Mouse (Mus musculus) kidney, postnatal 4 days (tissue): ENCODE data around the gene Gm3336.

ENCODE experiments used
- DNase-seq, 2 experiments: peaks; one replicate each; pipeline ENCODE4 v3.0.0; 2021; ENCODE audit warnings: mixed read lengths in 2 of 2

Gm3336 gene

DNA sequence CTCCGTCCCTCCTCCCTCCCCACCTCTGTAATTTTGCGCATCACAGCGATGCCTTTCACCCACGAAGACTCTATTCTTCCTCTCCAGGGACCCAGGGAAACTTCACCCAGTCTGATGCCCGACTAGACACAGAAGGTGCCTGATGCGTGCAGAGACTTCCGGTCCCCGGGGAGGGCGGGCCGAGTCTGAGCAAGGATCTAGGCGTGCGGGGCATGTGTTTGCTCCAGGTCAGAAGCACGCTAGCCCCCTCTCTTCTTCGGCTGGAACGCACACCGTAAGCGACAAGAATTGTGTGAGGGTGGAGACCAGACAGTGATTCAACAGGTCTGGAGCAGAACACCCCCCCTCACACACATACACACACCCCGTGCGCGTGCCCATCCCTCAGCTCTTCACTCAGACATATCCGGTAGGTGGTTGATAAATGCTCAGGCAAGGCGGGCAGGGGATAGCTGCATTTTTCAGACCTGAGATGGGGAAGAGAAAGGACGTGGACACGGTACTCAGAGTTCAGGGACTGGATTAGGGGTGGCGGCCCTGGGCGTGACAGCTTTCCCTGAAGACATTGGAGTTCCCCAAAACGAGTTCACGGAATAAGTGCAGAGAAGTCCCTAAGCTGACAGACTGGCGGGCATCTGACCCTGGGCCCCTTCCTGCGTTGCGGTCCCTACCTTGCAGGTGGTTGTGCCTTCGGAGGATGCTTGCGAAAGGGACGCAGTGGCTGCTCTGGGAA lies 47.7 kb downstream of the Gm3336 start:
- peak; percentile 64 to 77 for DNase-seq

DNA sequence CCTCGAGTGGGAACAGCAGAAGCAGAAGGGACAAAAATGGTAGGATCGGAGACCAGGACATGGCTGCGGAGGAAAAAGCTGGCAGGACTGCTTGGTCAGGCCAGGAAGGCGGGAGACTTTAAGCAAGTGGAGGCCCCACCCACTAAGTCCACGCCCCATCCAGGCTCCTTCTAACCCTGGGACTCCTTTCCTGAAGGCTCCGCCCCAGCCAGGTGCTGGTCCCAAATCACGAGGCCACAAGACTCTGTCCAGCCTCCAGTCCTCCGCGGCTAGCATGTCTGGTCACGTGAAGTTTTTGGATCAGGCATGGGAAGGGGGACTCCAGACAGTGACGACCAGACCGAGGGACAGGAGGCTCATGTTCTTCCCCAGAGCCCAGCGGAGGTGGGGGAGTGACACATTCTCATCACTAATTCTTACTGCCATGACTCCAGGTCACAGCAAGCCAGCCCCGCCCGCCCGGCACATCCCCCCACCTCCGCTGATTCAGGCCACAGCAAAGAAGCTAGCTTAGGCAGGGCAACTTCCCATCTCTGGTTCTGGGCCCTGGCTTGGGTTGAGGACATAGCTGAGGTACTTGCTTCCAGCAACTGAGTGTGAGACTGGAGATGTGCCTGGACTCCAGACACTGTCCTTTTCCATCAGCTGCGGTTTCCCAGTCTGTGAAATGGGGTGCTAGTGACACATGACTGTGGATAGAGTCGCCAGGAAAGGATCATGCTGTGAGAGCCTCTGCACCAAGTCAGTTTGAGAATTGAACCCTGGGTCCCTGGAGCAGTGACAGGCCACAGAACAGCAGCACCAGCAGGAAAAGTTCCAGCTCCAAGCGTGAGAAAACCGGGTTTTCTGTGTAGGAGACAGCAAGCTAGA lies 48.5 kb downstream of the Gm3336 start:
- peak; percentile 85 to 91 for DNase-seq

DNA sequence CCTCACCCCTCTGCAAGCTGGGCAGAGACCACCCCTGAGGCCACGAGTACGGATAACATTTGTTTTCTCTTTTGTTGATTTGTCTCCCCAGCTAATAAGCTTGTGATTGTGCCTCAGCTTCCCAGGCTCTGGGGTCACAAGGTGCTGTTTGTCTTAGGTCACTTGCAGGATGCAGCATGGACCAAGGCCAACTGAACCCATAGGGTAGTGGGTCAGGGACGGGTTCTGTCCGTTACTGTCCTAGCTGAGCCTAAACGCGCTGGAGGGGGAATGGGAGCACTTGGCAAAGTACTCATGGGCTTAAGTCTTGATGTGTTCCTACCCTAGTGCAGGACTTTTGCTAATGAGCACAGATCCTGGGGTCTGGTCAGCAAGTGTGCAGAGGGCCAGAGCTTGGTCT lies 49.2 kb downstream of the Gm3336 start:
- DNase-seq: no peak

GRCm38 (mm10) chr8:70768231-70768776 lies 50.0 kb downstream of the Gm3336 start:
- DNase-seq: no peak

DNA sequence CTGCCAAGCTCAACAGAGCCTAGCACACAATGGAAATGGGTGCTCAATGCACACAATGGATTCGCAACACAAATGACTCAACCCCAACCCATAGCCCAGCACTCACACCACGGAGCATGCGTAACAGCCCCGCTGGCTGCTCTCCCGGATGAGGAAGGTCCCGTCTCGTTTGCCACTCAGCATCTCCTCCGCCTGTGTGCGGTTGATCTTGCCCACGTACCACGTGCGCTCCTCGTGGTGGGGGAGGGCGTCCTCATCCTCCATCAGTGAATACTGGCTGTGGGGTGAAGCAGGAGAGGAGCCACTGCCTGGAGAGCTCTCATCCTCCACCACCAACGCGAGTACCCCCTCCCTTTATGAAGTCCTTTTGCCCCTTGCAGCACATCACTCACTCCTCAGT lies 50.6 kb downstream of the Gm3336 start:
- no peak for DNase-seq

DNA sequence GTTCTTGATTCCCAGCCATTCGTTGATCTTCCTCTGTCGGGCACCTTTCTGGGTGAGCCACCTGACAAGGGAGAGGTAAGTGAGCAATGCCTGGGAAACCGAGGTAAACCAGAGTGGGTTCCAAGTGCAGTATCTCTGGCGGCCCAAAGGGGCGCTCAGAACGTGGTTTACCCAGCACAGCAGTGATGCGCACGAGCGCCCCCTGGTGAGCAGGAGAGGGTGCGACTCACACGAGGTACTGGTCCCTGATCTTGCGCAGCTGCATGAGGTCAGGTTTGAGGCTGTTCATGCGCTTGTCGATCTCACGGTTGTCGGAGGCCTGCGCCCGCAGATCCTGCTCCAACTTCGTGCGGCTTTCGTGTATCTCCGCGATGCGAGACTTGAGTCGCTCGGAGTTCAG lies 51.0 kb downstream of the Gm3336 start:
- peak; percentile 99 for DNase-seq

- DNase-seq: no peak
Observed at GRCm38 (mm10) chr8:70769858-70770257, 51.5 kb downstream of the Gm3336 start.

GRCm38 (mm10) chr8:70770748-70771147 lies 52.4 kb downstream of the Gm3336 start:
- DNase-seq: no peak

GRCm38 (mm10) chr8:70771217-70771616 lies 52.9 kb downstream of the Gm3336 start:
- DNase-seq: no peak

DNA sequence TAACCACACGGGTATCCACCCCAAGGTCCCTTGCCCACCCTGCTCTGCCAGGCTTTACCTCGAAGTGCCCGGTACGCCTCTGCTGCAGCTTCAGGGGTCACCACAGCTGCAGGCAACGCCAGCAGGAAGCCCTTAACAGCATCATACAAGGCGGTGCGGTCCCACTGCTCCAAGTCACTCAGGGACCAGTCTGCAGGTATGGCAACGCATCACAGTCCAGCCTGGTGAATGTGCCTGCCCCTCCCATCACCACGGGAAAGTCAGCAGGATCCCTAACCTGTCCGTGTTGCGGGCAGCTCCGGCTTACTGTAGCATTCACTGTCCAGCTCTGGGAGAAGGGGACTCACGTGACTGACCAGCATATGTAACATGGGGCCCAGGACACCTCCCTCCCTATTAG lies 53.7 kb downstream of the Gm3336 start:
- no peak for DNase-seq
